Mouse (Mus musculus) limb, embryonic 14.5 days (tissue): ENCODE results near the gene Tmem62. TPM values are rescaled to one million over a fixed set of nuclear protein-coding genes. Genes with fewer than 3 reads are reported as not detected.

Experiments used
- ATAC-seq: fragments of 200-750 bp; cut with Nextera tagmentation; 2 replicates; pipeline ENCODE4 v1.8.0; 2017; ENCODE audit warnings: low read depth, moderate number of reproducible peaks, moderate TSS enrichment; ENCODE audit not compliant: low FRiP score
- DNase-seq: peaks from one replicate; pipeline ENCODE4 v3.0.0-alpha.2; 2015; ENCODE audit warnings: low spot score
- H3K27ac ChIP-seq: fragments of 300-500 bp; sonication (generic); replicated peaks from 2 replicates; pipeline ENCODE4 v1.5.1; 2014; ENCODE audit warnings: low read depth, mild to moderate bottlenecking, low read length, moderate library complexity, mixed read lengths
- H3K27me3 ChIP-seq: fragments of 300-500 bp; sonication (generic); 2 replicates; pipeline ENCODE4 v1.6.1; 2014; ENCODE audit warnings: low read length, mixed read lengths; ENCODE audit not compliant: control insufficient read depth, insufficient read depth
- H3K36me3 ChIP-seq: fragments of 300-500 bp; sonication (generic); 2 replicates; pipeline ENCODE4 v1.6.1; 2014; ENCODE audit warnings: mild to moderate bottlenecking, low read length, moderate library complexity, mixed read lengths; ENCODE audit not compliant: control insufficient read depth, insufficient read depth
- H3K4me1 ChIP-seq: fragments of 300-500 bp; sonication (generic); 2 replicates; pipeline ENCODE4 v1.6.1; 2014; ENCODE audit warnings: antibody characterized with exemption, low read length, mixed read lengths; ENCODE audit not compliant: control insufficient read depth, insufficient read depth
- H3K4me2 ChIP-seq: fragments of 300-500 bp; sonication (generic); replicated peaks from 2 replicates; pipeline ENCODE4 v1.6.1; 2014; ENCODE audit warnings: low read depth, mild to moderate bottlenecking, low read length, moderate library complexity; ENCODE audit not compliant: severe bottlenecking
- H3K4me3 ChIP-seq: fragments of 300-500 bp; sonication (generic); replicated peaks from 2 replicates; pipeline ENCODE4 v1.5.1; 2014; ENCODE audit warnings: low read length
- H3K9ac ChIP-seq: fragments of 300-500 bp; sonication (generic); 2 replicates; pipeline ENCODE4 v1.6.1; 2014; ENCODE audit warnings: mild to moderate bottlenecking, low read depth, low read length, moderate library complexity; ENCODE audit not compliant: severe bottlenecking
- H3K9me3 ChIP-seq: fragments of 300-500 bp; sonication (generic); 2 replicates; pipeline ENCODE4 v1.6.1; 2016; ENCODE audit warnings: low read length; ENCODE audit not compliant: control insufficient read depth
- POLR2A ChIP-seq: fragments of 200-500 bp; IDR thresholded peaks from 2 replicates; pipeline ENCODE4 v1.8.0; 2012; ENCODE audit warnings: inconsistent platforms, mild to moderate bottlenecking, moderate library complexity, borderline replicate concordance; ENCODE audit not compliant: insufficient read depth, insufficient read length; ENCODE audit errors: extremely low read depth
- WGBS: fragments of 180-500 bp; shearing (Covaris S2); extraction: QIAGEN DNeasy Blood & Tissue Kit; methylation state at CpG from one replicate; pipeline ENCODE4 v1.1.7; 2014; 5-methylcytosine and 5-hydroxymethylcytosine counted together
- polyA plus RNA-seq, 2 experiments: library from polyadenylated mRNA; depleted of rRNA in 1 of 2; stranded (reverse) in 1 of 2; unstranded in 1 of 2; fragments of >200 nt; fragmentation: Nextera tagmentation in 1 of 2; extraction: Ambion mirVana in 1 of 2; gene quantifications; 2 replicates each; pipeline versions ENCODE4 v1.2.1 to v1.2.3; 2012 to 2014

Gene Tmem62
- polyA plus RNA-seq, 2 experiments, result 1.4 to 3.0 TPM

GRCm38 (mm10) chr2:121008664-121009007 lies 31.8 kb downstream of the Tmem62 start:
- Histone ChIP-seq H3K9ac (peak overlapping the region; percentile 67), H3K4me2 (peak overlapping the region; percentile 88), H3K27ac (no peak overlapping the region), H3K4me3 (peak overlapping the region; percentile 67), H3K4me1 (peaks cover 7% of the 10 kb centered on the region), H3K27me3 (no peaks in the 10 kb centered on the region), H3K9me3 (no peaks in the 10 kb centered on the region), H3K36me3 (peaks cover 16% of the 10 kb centered on the region)
- no peak for TF ChIP-seq POLR2A
- DNase-seq, result no peak
- no peak for ATAC-seq
- 1% methylated on average over 12 of the region's 12 CpGs for WGBS

- Histone ChIP-seq H3K27me3 (no peaks in the 10 kb centered on the region), H3K36me3 (peaks cover 18% of the 10 kb centered on the region), H3K27ac (no peak overlapping the region), H3K4me3 (peak overlapping the region; percentile 67), H3K4me2 (peak overlapping the region; percentile 88), H3K9ac (peak overlapping the region; percentile 67), H3K9me3 (no peaks in the 10 kb centered on the region), H3K4me1 (peaks cover 7% of the 10 kb centered on the region)
- DNase-seq (no peak), ATAC-seq (no peak)
- 25% methylated on average over 5 of the region's 5 CpGs for WGBS
- TF ChIP-seq POLR2A, result no peak
Observed at GRCm38 (mm10) chr2:121009071-121009677, 32.4 kb downstream of the Tmem62 start.

- Histone ChIP-seq H3K4me1 (peaks cover 7% of the 10 kb centered on the region), H3K27ac (no peak overlapping the region), H3K36me3 (peaks cover 38% of the 10 kb centered on the region), H3K27me3 (no peaks in the 10 kb centered on the region), H3K4me2 (no peak overlapping the region), H3K9me3 (0 out of 2 replicates have a peak, but pooled peaks cover under 1% of the 10 kb centered on the region), H3K4me3 (no peak overlapping the region), H3K9ac (no peak overlapping the region)
- no peak for TF ChIP-seq POLR2A
- ATAC-seq, result no peak
- no peak for DNase-seq
- WGBS, result 90% methylated on average over 9 of the region's 9 CpGs
Observed at GRCm38 (mm10) chr2:121012676-121013075, 35.9 kb downstream of the Tmem62 start.

GRCm38 (mm10) chr2:121015507-121015906 lies 38.7 kb downstream of the Tmem62 start:
- no peak for DNase-seq
- no peaks in the 10 kb centered on the region for H3K27me3 ChIP-seq
- WGBS, result 83% methylated on average over 2 of the region's 2 CpGs
- 0 out of 2 replicates have a peak, but pooled peaks cover 3% of the 10 kb centered on the region for H3K9me3 ChIP-seq
- TF ChIP-seq POLR2A, result no peak
- ATAC-seq, result no peak
- H3K9ac ChIP-seq, result no peak overlapping the region
- H3K4me2 ChIP-seq, result no peak overlapping the region
- H3K4me3 ChIP-seq, result no peak overlapping the region
- no peak overlapping the region for H3K27ac ChIP-seq
- peaks cover 42% of the 10 kb centered on the region for H3K36me3 ChIP-seq
- H3K4me1 ChIP-seq, result no peaks in the 10 kb centered on the region

- no peaks in the 10 kb centered on the region for H3K4me1 ChIP-seq
- no peaks in the 10 kb centered on the region for H3K27me3 ChIP-seq
- 0 out of 2 replicates have a peak, but pooled peaks cover 3% of the 10 kb centered on the region for H3K9me3 ChIP-seq
- 91% methylated on average over 9 of the region's 9 CpGs for WGBS
- H3K9ac ChIP-seq, result no peak overlapping the region
- H3K27ac ChIP-seq, result no peak overlapping the region
- ATAC-seq (no peak), DNase-seq (no peak)
- peaks cover 42% of the 10 kb centered on the region for H3K36me3 ChIP-seq
- TF ChIP-seq POLR2A, result no peak
- H3K4me3 ChIP-seq, result no peak overlapping the region
- H3K4me2 ChIP-seq, result no peak overlapping the region
Observed at GRCm38 (mm10) chr2:121016226-121016625, 39.4 kb downstream of the Tmem62 start.

GRCm38 (mm10) chr2:121017151-121017550 lies 40.3 kb downstream of the Tmem62 start:
- H3K27ac ChIP-seq, result no peak overlapping the region
- H3K9me3 ChIP-seq, result 0 out of 2 replicates have a peak, but pooled peaks cover 3% of the 10 kb centered on the region
- no peak overlapping the region for H3K4me3 ChIP-seq
- no peak overlapping the region for H3K4me2 ChIP-seq
- no peaks in the 10 kb centered on the region for H3K4me1 ChIP-seq
- H3K9ac ChIP-seq, result no peak overlapping the region
- DNase-seq (no peak), ATAC-seq (no peak)
- no peak for TF ChIP-seq POLR2A
- H3K36me3 ChIP-seq, result peaks cover 38% of the 10 kb centered on the region
- 88% methylated on average over 1 of the region's 1 CpGs for WGBS
- no peaks in the 10 kb centered on the region for H3K27me3 ChIP-seq
